ENCODE assay signal across 8 mouse cellular contexts in genomic region chr3:101516781-101517499, GRCm38 (mm10).
DNase-seq lines count a peak whose midpoint lies in the region; ATAC-seq lines count a peak whose summit lies in the region.

No protein-coding gene starts in this region.

- no peaks in the 10 kb centered on the region for H3K36me3 ChIP-seq in forebrain, embryonic 16.5 days (ENCODE audit: control insufficient read depth, insufficient read depth)
- H3K36me3 ChIP-seq in limb, embryonic 10.5 days: no peaks in the 10 kb centered on the region
- no peaks in the 10 kb centered on the region for H3K36me3 ChIP-seq in midbrain, embryonic 15.5 days (replicated peaks)

- peaks cover 4% of the 10 kb centered on the region for H3K4me1 ChIP-seq in forebrain, embryonic 16.5 days (replicated peaks; ENCODE audit: control insufficient read depth, insufficient read depth, low read length)
- peaks cover 43% of the 10 kb centered on the region for H3K4me1 ChIP-seq in limb, embryonic 10.5 days
- peaks cover 19% of the 10 kb centered on the region for H3K4me1 ChIP-seq in midbrain, embryonic 15.5 days

- WGBS in forebrain, embryonic 16.5 days: 46% methylated on average over 15 of the region's 15 CpGs
- 74% methylated on average over 15 of the region's 15 CpGs for WGBS in limb, embryonic 10.5 days
- 41% methylated on average over 15 of the region's 15 CpGs for WGBS in midbrain, embryonic 15.5 days

- ATAC-seq in forebrain, embryonic 16.5 days: peak; percentile 51; the same call in 1 of the 2 replicates
- ATAC-seq in midbrain, embryonic 15.5 days (replicated peaks): peak; percentile 55; the same call in 1 of the 2 replicates
- no peak for ATAC-seq in megakaryocyte-erythroid progenitor cell, adult 5-6 weeks (replicated peaks; ENCODE audit: low FRiP score, low TSS enrichment, poor library complexity, severe bottlenecking)

- no peak overlapping the region for H3K4me3 ChIP-seq in forebrain, embryonic 16.5 days (replicated peaks; ENCODE audit: low read length)
- no peak overlapping the region for H3K4me3 ChIP-seq in limb, embryonic 10.5 days
- H3K4me3 ChIP-seq in midbrain, embryonic 15.5 days: no peak overlapping the region

- 0 out of 2 replicates have a peak overlapping the region, but pooled peaks have one; percentile 10 for H3K9ac ChIP-seq in forebrain, embryonic 16.5 days (replicated peaks; ENCODE audit: low read depth, low read length)
- no peak overlapping the region for H3K9ac ChIP-seq in midbrain, embryonic 15.5 days

- no peak overlapping the region for H3K27ac ChIP-seq in forebrain, embryonic 16.5 days (ENCODE audit: low read length)
- H3K27ac ChIP-seq in limb, embryonic 10.5 days: peak overlapping the region; percentile 63; the same call in 1 of the 2 replicates
- H3K27ac ChIP-seq in midbrain, embryonic 15.5 days: 0 out of 2 replicates have a peak overlapping the region, but pooled peaks have one; percentile 5

- intact Hi-C loops in left cerebral cortex, postnatal 4 days (cut with DNase I): no loop called here

- no peaks in the 10 kb centered on the region for H3K27me3 ChIP-seq in forebrain, embryonic 16.5 days (replicated peaks; ENCODE audit: control insufficient read depth, insufficient read depth, low read length)
- H3K27me3 ChIP-seq in limb, embryonic 10.5 days (ENCODE audit: low read depth, poor library complexity, severe bottlenecking): no peaks in the 10 kb centered on the region
- no peaks in the 10 kb centered on the region for H3K27me3 ChIP-seq in midbrain, embryonic 15.5 days (replicated peaks)

- H3K9me3 ChIP-seq in forebrain, embryonic 16.5 days (ENCODE audit: control insufficient read depth, low read length): no peaks in the 10 kb centered on the region
- H3K9me3 ChIP-seq in limb, embryonic 10.5 days (replicated peaks): no peaks in the 10 kb centered on the region
- no peaks in the 10 kb centered on the region for H3K9me3 ChIP-seq in midbrain, embryonic 15.5 days

- peak; percentile 56 for DNase-seq in left cerebral cortex, postnatal 4 days
- DNase-seq in left cerebral cortex, adult 18-20 months (ENCODE audit: low spot score in 2 of 2): no peak
- DNase-seq in limb, embryonic 10.5 days (ENCODE audit: low spot score): no peak
- DNase-seq in thymus, postnatal 14 days: no peak
- DNase-seq in layer of hippocampus, adult 9-10 months (ENCODE audit: low spot score): no peak

- H3K4me2 ChIP-seq in forebrain, embryonic 16.5 days (ENCODE audit: low read length): no peak overlapping the region
- H3K4me2 ChIP-seq in midbrain, embryonic 15.5 days: no peak overlapping the region
